Mouse (Mus musculus): ENCODE measurements around the gene Esyt2.

Esyt2 gene

GRCm38 (mm10) chr12:116280149-116280652, 795 bp upstream of the Esyt2 start:
- no peak for DNase-seq (ENCODE audit: low spot score)

DNA sequence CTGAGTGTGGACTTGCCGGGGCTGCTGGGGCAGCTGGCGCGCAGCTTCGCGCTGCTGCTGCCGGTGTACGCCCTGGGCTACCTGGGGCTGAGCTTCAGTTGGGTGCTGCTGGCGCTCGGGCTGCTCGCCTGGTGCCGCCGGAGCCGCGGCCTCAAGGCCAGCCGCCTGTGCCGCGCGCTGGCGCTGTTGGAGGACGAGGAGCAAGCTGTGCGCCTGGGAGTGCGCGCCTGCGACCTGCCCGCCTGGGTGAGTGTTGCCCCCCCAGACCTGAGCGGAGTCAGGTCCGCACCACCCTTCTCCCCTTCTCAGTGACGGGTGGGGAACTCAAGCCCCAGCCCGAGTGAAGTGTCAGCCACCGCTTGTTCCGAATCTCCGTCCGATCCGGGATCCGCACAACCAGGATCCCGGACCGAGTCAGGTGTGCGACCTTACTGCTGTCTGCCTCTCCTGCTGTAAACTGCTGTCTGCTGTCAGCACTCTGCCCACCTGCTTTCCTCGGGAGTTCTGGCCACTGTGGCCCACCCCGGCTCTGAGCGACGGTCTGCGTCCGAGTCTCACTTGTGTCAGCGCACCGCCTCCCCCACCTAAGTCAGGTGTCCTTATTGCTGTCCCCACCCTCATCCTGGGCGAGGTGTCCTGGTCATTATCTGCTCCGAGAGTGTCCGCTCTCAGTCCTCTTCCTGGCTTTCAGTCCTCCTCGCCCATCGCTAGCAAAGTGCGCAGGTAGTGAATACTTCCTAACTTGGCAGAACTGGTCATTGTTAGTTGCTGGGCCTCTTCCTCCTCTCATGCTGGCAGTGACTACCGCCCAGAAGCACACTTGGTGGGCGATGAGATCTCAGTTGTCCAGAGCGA, 658 bp downstream of the Esyt2 start:
- peak; percentile 22 for DNase-seq (ENCODE audit: low spot score)

DNA sequence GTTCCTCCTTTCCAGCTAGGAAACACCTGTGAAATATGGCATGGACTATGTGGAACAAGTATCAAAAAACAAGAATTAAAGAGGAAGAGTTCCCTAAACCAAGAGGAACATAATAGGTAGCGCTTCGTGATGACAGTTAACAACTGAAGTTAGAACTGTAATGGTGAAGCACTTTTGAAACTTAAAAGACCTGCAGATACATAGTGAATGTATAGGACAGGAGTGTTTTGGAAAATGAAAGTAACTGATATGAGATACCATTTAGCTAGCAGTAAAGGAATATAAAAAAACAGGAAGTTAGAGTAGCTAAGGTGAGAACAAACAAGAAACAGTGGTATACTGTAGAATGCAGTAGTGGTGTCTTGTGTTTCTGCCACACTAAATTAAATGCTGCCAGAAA, 1.9 kb downstream of the Esyt2 start:
- DNase-seq (ENCODE audit: low spot score) = no peak

DNA sequence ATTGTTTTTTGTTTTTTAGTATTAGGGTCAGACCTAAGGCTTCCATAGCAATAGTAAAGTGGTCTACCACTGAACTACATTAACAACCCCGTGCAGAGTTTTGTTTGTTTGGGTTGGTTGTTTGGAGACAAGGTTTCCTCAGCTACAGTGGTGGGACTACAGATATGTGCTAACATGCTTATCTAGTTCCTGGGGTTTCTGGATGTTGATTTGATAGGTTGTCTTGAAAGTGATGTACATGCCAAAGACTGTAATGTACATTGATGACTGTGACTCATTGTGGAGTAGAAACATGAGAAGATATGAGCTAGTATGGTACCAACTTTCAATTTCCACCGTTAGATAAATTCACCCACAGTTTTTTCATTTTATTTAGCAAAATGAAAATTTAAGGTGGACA, 2.5 kb downstream of the Esyt2 start:
- DNase-seq (ENCODE audit: low spot score) = no peak

GRCm38 (mm10) chr12:116293185-116293584, 12.2 kb downstream of the Esyt2 start:
- DNase-seq (ENCODE audit: low spot score) = no peak

GRCm38 (mm10) chr12:116293599-116294292, 12.8 kb downstream of the Esyt2 start:
- DNase-seq (ENCODE audit: low spot score) = no peak

- no peak for DNase-seq (ENCODE audit: low spot score)
Observed at GRCm38 (mm10) chr12:116299906-116300305, 18.9 kb downstream of the Esyt2 start.

- DNase-seq (ENCODE audit: low spot score) = no peak
Observed at GRCm38 (mm10) chr12:116302181-116302580, 21.2 kb downstream of the Esyt2 start.

GRCm38 (mm10) chr12:116306042-116306441, 25.0 kb downstream of the Esyt2 start:
- peak; percentile 7 for DNase-seq (ENCODE audit: low spot score)

- no peak for DNase-seq (ENCODE audit: low spot score)
Observed at GRCm38 (mm10) chr12:116307870-116308269, 26.9 kb downstream of the Esyt2 start.

DNA sequence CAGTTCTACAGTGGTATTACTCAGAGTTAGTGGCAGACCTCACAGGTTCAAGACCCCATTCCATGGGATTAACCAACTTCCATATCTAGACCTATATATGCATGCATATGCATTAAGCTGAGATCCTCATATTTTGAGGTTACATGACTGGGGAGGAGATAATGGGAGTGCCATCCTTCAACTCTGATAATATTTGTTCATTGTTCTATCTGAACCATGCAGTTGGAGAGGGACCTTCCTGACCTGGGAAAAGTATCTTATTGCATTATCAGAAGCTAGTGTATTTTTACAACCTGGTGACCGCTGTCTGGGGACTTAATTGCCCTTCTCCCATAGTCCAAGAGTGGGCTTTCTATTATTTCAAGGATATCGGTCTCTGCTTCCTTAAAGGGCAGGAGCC, 27.6 kb downstream of the Esyt2 start:
- no peak for DNase-seq (ENCODE audit: low spot score)

DNA sequence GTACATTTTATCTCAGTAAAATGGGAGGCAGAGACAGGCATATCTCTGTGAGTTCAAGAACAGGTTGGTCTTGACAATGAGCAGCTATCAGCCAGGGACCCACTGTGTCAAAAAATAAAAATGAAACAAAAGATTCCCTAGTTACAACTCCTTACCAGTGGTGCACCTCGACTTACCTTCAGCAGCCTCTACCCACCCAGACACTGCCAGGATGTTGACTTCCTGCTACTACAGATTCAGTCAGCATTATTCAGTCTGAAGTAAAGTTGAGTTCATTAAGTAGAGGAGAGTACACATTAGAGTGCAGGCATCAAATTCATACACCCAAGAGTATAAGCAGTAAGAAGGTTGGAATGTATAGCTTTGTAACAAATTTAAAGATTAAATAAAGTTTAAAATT, 32.8 kb downstream of the Esyt2 start:
- no peak for DNase-seq (ENCODE audit: low spot score)

GRCm38 (mm10) chr12:116315498-116315897, 34.5 kb downstream of the Esyt2 start:
- no peak for DNase-seq (ENCODE audit: low spot score)

DNA sequence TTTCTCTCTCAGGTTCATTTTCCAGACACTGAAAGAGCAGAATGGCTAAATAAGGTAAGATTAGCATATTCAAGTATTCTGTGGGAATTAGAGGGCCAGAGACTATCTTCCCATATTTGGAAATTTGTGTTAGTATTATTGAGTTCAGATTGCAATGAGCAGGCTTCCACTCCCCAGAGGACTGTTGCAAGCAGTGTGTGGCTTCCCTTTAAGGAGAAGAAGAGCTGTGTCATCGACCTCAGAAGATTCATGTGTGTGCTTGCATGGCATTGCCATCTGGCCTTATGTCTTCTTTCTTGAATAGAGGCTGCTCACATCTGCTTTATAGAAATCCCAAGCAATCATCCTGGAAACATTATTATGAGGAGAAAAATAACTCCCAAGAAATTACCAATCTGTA, 36.8 kb downstream of the Esyt2 start:
- no peak for DNase-seq (ENCODE audit: low spot score)

DNA sequence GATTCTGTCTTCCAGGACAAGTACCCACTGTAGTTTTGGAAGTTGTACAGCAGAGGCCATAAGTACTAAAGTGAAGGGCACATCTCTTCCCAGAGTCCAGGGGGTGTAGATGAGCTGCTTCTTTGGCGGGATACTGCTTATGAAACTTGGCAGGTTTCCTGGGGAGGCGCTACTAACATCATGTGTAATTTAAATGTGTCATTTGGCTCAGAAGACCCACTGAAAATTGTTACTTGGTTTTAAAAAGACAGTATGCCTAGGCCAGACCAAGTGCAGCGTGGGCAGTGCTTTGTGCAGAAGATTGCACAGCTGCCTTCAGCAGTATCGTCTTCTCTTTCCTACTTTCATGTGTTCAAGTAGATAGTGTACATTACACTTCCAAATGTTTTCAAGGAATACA, 44.5 kb downstream of the Esyt2 start:
- DNase-seq (ENCODE audit: low spot score) = no peak

GRCm38 (mm10) chr12:116326159-116326558, 45.2 kb downstream of the Esyt2 start:
- DNase-seq (ENCODE audit: low spot score) = no peak

GRCm38 (mm10) chr12:116334253-116334652, 53.3 kb downstream of the Esyt2 start:
- no peak for DNase-seq (ENCODE audit: low spot score)

- DNase-seq (ENCODE audit: low spot score) = no peak
Observed at GRCm38 (mm10) chr12:116340160-116340559, 59.2 kb downstream of the Esyt2 start.

DNA sequence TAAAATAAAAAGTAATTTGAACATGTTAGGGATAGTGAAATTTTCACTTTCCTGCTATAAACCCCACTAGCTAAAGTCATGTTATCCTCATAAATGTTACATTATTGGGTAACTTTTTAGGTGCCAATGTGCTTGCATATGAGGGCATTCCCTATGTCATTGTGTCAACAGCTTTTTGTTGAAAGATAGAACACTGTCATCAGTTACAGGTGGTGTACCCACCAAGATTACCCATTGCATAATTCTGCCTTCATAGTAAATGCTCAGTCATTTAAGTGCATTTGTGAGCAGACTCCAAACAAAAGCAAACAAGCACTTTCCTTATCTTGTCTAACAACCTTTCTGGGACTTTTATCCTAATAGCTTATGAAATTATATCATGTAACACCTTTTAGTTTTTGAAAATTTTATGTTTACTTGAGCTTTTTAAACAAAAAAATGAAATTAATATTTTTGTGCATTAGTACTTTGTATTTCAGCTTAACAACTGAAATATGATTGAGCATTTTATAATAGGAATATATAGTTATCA, 67.8 kb downstream of the Esyt2 start:
- DNase-seq (ENCODE audit: low spot score) = no peak

DNA sequence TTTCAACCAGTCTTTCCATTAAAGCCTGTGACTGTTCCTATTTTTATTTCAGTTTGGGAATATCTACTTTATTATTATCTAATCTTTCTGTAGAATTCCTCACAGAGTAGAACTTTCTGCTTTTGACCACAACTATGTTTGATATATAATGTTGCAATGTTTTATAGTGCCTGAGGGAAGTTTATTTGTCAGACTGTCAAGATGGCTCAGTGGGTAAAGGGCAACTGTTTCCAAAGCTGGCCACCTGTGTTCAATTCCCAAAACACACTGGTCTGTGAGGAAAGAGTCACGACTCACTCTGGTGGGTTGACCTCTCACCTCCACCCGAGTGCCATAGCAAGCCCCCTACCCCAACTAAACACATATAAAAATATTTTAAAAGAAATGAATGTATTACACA, 68.4 kb downstream of the Esyt2 start:
- no peak for DNase-seq (ENCODE audit: low spot score)

DNA sequence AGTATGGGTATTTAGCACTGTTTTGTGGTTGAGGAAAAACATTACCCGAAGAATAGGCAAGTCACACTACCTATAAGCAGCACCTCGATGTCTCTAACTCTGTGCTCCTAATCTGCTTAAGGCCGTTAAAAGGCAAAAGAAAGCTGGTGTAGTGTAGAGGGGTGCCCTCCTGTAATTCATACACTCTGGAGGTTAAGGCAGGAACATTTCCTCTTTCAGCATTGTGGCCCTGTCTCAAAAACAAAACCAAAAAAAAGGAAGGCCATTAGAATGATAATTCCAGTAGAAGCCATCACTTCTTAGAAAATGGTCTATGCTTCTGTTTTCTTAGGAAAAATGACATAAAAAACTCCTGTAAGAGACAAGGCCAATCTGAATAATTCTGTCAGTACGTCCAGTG, 70.0 kb downstream of the Esyt2 start:
- no peak for DNase-seq (ENCODE audit: low spot score)

DNA sequence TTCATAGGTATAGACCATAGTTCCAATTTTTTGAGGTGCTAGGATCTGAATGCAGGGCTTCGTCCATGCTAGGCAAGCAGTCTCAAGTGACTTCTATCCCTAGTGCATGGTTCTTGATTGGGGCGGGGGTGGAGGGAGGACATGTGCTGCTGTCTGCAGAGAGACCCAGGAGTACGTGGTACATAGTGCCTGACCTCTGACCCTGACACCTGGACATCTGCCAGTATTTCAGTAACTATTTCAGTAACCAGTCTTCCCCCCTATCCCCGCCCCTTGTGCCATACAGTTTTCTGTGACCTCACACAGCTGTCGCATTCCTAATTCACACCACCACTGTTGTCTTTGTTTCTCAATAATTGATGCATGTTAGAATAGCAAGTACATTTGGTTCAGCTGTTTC, 71.4 kb downstream of the Esyt2 start:
- no peak for DNase-seq (ENCODE audit: low spot score)

GRCm38 (mm10) chr12:116354694-116355093, 73.7 kb downstream of the Esyt2 start:
- no peak for DNase-seq (ENCODE audit: low spot score)

Measured in MN1 (cell line).